Mouse (Mus musculus) layer of hippocampus, postnatal 25 days (tissue): ENCODE data around the gene Nrde2. TPM values are rescaled to one million over a fixed set of nuclear protein-coding genes. Genes with fewer than 3 reads are reported as not detected.
"Not testable (repeated sequence)": the region's sequence is repeated elsewhere in the genome, so short reads cannot be mapped to it uniquely, and the experiment has no call there.

Experiments used
- DNase-seq, 2 experiments: peaks; one replicate each; pipeline ENCODE4 v3.0.0; 2022; ENCODE audit warnings: mixed read lengths in 2 of 2, low spot score in 1 of 2; ENCODE audit errors: extremely low spot score in 1 of 2
- total RNA-seq, 2 experiments: library from RNA; stranded (reverse); gene quantifications; 2 replicates each; pipeline ENCODE4 v1.2.3; 2021

The Nrde2 gene
- total RNA-seq, result 10 to 100 TPM; 19.4 to 21.7 TPM

DNA sequence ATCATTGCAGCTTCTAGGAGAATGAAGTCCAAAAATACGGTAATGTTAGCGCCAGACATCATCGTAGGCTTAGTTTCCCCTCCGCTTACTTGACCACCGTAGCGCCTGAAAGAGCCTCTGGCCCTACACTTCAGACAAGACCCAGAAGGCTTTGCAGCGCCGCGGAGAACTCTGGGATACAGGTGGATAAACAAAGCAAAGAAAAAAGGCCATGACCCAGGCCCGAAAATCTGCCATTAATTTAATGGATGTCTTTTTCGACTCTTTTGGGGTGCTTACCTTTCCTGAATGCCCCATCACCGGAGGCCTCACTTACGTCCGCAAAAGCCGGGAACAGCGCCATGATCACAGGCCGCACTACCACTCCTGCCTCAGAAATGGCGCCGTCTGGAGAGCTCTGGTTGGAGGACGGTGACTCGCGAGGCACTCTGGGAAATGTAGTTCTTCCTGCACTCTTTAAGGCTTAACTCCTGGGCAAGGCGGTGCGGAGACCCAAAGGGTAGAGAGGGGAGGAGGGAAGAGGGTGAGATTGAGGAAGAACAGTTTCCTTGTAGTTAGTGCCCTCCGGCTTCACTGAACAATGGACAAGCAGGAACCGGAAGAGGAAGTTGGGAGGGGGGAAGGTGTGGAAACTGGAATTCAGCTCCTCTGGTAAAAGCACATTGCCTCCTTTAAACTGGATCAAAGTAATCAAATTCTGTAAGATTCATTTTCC lies at the start of gene Nrde2:
Gene Nrde2, minus strand, starts transcription at position 393 of the 715 bp plus-strand sequence.
- peak; percentile 74 to 84 for DNase-seq

DNA sequence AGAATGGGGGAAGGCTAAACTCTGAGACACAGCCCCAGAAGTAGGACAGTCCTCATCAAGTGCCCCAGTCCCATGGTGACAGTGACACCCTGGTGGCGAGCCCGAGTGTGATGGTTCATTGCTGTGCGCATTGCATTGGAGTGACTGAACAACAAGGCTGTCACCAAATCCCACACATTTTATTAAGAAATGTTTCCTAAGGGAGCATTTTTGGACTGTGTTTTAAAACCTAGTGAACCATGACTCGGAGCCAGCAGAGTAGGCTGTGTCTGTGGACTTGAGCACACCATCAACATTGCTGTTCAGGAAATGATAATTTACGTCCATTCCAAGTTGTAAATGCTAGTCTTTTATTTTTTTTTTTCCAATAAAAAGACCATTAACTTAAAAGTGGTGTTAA lies 47.5 kb upstream of the Nrde2 start:
- DNase-seq, result no peak

DNA sequence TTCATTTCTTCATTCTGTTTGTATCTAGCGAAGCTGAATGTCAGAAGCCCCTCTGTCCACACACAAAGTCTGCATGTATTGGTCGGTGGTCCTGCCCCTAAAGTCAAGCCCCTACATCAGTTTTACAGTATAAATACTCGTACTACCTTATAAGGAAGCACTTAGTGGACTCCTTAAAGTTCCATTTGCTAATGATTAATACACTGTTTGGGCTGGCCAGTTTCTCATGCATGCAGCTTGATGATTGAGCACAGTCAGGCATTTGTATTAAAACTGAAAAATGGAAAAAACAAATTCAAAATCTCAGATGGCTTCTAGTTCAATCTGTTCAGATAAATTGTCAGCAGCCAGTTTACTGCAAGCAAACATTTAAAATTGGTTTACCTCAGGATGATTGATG lies 47.1 kb upstream of the Nrde2 start:
- DNase-seq, result no peak

DNA sequence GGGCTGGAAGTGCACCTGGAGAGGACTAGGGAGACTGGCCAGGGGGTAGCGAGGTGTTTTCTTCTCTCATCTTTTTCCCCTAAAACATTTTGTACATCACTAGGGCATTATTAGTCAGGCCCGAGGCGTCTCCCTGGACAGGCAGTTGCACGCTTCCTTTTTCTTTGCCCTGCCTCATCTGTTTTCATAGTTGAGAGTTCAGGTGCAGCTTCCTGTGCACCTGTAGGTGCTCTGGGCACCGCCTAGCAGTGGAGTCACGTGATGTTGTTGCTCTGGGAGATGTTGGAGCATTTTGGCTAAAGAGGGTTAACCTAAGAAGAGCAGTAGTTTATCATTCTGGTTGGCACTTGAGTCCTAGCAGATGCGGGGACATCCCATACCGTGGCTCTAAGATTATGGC lies 45.7 kb upstream of the Nrde2 start:
- DNase-seq, result no peak

DNA sequence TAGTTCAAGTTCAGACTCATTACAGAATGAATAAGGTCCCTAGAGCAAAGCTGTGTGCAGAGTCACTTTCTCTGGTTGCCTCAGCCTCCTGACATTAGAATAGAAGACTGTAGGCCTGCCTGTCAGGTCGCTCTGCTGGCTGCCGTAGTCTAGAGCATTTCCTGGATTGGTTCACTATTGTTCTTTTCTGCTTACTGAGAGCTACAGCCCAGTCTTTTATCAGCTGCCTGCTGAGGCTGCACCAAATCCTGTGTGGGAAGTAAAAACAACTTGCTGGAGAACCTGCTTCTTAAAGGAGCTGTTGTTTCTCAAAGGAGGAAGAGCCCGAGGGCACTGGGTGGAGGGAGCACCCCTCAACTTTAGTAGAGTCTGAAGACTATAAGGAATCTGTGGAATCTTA lies 44.3 kb upstream of the Nrde2 start:
- DNase-seq, result no peak

DNA sequence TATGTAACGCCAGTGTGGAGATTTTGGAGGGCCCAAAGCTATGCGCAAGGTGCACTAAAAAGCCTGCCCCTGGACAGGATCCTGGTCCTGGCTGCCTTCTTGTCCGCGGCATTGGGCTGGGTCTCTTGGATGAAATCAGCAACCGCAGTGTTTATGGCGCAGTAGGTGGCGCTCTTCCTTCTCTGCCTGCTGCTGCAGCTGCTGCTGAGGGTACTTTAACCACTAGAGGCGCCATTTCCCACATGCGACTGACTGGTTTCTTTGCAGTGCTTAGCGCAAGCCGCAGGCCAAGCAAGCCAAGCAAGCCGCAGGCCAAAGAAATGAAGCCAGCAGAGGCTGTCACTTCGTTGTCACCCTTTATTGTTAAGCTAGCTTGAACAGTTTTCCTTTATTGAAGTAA lies 42.4 kb upstream of the Nrde2 start:
- peak in 1 of 2 experiments; percentile 91 for DNase-seq

DNA sequence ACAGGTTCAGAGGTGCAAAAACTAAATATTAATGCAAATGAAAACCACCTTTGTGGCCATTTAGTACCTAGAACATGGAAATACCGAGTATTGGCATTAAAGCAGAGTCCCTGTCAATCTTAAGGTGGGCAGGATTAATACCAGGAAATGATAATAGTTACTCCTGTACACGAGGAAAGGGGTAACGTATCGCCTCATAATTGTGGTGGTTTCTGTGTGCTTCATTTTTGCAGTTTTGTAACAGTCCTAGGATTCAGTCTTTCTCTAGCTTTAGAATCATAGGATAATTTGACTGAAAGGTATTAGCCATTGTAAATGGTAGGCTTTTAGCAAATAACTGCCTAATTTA lies 41.9 kb upstream of the Nrde2 start:
- DNase-seq, result no peak

DNA sequence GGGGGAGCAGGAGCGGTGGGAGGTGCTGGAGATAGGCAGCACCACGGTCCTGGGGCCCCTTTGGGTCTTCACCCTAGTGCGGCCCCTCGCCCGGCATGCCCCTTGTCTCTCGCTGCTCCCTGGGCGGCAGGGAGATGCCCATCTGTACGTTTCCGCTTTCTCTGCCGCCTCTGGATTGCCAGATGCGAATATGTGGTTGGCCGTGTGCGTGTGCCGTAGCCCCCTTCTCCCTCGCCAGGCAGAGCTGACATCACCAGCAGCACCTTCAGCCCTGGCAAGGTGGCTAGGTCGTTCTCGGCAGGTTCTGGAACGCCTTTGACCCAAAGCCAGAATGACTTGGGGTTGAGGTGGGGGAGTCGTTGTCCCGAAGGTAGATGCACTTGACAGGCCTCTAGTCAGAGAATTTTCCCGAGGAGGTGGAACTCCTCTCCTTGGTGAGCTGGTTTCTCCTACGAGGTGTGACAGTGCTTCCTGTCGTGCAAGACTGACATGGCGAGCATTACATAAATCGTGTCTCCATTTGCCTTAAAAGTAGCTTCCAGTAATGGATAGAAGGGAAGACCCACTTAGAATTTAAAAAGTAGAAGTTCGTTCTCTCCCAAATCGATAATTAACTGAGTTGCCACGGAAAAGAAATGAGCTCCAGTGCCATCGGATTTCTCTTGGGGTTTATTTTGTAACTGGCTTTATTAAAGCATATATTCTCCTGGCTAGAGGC lies 41.4 kb upstream of the Nrde2 start:
- no peak for DNase-seq

DNA sequence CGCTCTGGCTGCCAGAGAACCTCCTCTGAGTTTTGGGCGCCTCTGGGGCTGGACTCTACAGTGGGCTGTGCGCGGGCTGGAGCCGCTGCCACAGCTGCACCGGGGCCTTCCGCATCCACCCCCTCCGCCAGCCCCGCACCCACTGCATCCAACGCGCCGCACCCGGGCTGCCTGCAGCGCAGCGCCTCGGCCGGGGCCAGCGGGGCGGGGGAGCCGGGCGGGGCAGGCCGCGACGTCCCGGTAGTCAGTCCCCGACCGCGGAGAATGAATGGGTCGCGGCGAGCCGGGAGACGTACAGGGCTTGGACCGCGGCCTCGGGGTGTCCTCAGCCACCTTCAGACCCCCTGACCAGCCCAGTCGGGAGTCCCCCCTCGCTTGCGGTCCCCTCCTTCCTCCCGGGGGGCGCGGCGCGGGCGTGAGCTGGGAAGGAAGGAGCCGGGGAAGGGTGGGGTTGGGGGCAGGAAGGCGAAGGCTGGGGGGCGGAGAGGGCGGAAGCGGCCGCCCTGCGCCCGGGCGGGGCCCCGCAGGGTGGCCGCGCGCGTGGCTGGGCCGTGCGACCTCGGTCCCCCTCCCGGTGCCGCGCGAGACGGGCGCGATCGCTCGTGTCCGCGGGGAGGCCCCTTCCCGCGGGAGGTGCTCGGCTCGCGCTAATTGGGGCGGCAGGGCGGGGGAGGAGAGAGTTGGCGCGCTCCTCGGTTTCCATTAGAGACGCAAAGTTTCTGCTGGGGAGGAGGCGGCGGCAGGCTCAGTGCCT lies 40.6 kb upstream of the Nrde2 start:
- peak in 1 of 2 experiments; percentile 66 for DNase-seq

DNA sequence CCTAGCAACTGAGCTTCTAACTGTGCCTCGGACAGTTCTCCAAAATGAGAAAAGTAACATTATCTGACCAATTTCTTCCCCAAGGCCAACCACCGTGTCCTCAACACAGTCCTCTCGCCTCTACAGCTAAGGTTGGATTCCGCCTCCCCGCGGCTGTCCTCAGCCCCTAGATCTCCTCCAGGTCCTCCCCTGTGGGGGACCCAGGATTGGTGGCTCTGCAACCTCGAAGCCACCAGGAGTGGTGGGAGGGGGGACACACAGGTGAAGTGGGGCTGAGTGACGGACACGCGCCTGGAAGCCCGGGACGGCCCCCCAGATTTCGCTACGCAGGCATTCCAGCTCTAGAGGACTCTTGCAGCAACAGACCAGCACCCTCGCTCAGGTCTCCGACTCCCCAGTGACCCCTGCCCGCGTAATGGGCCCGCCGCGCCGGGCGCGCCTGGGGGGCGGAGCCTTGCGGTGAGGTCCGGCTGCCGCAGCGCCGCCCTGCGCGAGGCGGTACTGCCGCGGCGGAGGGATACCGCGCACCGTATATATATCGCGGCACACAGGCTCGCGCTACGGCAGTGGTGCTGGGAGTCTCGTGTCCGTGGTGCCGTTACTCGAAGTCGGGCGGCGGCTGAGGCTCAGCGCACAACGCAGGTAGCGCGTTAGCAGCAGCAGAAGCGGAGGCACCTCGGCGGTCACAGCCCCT lies 39.7 kb upstream of the Nrde2 start, which contains the start of gene Calm1:
Gene Calm1, plus strand, starts transcription at position 469 of the 694 bp plus-strand sequence.
- peak; percentile 97 to 98 for DNase-seq

DNA sequence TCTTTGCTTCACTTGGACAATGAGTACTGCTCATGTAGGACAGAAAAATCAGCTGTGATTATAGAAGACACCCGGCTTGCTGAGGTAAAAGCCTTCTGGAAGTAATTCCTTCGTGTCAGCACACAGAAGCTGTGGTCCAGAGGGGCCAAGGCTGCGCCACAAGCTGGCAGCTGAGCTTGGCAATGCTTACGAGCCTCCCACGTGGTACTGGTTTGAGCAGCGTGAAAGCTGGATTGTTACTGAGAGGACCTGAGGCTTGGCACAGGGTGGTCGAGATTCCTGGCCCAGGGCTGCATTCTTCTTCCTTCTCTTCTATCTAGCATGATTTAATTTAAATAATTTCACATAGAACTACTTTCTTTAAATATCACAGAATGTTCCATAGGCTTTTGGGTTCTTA lies 37.3 kb upstream of the Nrde2 start:
- no peak for DNase-seq

DNA sequence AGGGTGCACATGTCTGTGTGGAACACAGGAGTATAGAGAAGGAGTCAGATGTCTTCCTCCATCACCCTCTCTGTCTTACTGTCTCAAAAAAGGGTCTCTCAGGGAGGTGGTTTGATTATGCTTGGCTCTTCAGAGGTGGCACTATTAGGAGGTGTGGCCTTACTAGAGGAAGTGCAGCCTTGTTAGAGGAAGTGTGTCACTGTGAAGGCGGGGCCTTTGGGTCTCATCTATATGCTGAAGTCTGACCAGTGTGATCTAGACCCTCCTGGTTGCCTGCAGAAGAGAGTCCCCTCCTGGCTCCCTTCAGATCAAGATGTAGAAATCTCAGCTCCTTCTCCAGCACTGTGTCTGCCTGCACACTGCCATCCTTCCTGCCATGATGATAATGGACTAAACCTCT lies 34.7 kb upstream of the Nrde2 start:
- no peak for DNase-seq

DNA sequence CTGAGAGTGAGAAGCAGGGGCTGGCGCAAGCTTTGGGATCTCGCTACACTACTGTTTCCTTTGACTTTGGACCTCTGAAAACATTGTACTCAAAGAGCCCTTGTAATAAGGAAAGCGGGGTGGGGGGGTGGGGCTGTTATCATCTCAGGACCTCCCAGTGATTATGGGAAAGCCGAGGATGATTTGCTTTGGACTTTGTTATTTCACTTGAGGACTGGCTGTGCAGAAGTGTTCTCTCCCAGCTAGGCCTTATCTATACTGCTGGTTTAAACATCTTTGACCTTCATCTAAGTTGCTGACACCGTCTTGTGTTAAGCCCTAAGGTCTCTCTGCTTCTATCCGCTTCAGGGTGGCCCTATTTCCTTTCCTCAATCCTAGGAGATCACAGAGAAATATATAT lies 31.3 kb upstream of the Nrde2 start:
- DNase-seq, result no peak

DNA sequence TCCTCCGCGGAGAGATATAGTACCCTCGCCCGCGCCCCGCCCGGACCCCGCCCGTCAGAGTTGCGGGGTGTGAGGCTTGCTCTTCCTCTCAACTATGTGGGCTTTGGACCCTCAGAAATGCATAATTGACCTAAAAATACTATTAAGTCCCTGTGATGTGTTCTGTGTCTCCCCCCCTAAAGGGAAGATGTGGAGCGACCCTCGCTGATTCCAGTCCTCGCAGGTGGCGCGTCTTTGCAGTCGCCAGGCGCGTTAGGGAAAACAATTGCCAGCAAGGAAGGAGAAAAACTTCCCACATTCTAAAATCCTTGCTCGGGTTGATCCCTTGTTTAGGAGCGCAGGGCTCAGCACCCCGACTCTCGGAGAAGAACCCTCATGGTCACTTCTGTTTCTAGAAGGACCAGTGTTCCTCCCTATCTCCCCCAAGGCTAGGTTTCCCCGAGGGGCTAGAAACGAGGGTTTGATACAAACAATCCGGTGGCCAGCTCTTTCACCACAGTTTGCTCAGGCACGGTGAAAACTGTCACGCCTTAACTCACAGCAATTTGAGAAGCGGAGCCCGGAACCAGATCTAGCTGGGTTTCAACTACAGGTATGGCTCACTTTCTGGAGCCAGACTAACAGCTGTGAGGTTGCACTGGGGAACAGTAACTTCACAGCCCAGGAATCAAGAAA lies 28.4 kb upstream of the Nrde2 start:
- DNase-seq, result no peak

DNA sequence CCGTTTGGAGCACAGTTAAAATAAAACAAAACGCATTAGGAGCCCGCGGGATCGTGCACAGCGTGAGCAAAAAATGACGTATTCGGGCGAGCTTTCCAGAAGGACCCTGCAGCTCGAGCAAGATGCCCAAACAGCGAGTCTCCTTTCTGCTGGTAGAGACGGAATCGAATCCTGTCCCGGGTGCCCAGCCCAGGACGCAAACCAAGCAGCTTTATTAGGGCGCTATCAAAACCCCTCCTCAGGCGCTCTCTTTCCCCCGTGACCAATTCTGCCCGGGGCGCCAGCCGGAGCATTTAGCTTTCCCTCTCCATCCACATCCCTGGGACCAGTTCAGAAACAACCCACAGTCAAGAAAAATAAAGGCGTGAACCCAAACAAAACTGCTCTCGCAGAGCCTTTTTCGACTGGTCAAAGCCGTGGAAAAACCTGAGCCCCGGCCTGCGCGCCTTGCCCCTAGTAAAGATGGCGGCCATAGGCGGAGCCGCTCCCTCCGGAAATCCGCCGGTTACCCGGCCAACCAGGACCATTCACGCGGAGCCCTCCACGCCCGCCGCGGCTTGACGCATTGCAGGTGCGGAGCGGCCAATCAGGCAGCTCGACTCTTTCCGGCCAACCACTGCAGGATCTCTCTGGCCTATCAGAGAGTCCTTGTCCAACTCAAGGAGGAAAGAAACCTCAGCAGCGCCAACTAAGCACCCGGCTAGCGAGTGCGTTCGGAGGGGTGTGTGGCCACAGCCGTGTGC lies 27.7 kb upstream of the Nrde2 start:
- peak; percentile 92 to 98 for DNase-seq

DNA sequence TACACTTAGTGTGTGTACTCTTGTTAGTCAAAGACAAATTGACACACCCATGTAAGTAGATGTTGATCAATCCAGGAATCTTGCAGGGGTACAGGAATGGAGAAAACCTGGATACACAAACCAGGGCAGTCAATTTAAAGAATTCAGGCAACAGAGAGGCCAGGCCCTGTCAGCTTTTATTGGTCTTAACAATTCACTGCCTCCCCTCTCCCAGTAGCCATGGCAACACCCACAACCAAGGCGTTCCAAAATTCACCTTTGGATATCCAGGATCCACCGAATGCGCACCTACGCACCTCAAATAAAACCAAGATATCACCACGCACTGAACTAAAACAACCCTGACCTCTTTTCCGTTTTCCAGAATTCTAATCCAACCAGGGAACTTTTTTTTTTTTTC lies 26.9 kb upstream of the Nrde2 start:
- no peak for DNase-seq

DNA sequence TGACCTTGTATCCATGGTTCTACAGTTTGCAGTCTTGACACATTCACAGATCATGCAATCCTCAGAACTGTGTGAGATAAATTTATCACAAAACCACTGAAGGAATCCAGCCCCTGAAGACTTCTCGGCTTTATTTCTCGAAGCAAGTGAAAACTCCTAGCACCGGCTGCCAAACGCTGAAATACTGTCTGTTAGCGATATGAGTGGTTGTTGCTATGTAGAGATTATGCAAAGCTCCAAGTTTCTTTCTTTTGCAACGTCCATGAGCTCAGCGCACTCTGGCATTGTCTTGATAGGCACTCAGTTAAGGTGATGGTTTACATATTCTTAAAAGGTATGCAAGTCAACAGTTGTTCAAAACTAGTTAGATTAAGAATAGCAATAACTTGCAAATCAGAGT lies 26.4 kb upstream of the Nrde2 start:
- no peak for DNase-seq

DNA sequence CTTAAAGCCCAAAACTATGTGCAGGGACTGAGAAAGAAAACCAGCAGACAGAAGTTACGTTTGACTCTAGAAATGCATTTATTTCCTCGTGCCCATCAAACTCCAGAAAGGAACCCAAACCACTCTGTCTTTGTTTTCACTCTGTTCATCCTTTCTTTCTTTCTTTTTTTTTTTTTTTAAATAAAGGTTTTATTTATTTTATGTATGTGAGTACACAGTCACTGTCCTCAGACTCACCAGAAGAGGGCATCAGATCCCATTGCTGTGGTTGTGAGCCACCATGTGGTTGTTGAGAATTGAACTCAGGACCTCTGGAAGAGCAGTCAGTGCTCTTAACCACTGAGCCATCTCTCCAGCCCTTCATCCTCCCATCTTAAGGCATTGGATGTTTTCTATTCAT lies 25.5 kb upstream of the Nrde2 start:
- DNase-seq, result not testable (repeated sequence)

DNA sequence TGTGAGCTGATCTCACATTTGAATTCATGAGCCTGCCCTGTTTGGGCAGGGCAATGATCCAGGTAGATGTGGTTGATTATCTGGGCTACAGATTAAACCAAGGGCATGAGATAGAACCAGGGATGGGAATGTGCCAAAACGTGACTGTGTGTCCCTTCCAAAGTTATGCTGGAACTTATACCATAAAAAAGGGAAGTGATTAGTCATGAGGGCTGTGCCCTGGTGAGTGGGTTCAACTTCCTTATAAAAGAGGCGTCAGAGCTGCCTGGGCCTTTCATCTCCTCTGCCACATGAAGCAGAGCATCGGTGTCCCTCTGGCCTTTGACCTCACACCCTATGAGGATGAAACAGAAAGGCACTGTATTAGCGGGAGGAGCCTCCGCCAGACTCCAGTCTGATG lies 24.5 kb upstream of the Nrde2 start:
- no peak for DNase-seq

DNA sequence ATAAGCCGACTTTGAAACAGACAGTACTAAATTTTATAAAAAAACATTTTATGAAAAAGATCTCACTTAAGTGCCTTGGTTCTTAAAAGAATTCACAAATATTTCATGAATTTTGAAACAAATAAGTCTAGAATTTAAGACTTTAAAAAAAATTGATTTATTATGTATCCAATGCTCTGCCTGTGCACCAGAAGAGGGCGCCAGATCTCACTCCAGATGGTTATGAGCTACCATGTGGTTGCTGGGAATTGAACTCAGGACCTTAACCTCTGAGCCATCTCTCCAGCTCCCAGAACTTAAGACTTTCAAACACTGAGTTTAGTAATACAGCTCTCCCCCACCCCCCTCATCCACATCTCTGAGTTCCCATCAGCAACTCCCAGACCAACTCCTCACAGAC lies 23.2 kb upstream of the Nrde2 start:
- DNase-seq, result no peak
